Mouse (Mus musculus) testis, adult 2 months (tissue): ENCODE measurements around the gene Ptprt.

Experiments
- CTCF ChIP-seq: fragments of 200-500 bp; IDR thresholded peaks from 2 replicates; pipeline ENCODE4 v1.5.1; 2012; ENCODE audit warnings: low read depth, mild to moderate bottlenecking, inconsistent platforms, low read length, moderate library complexity; ENCODE audit not compliant: control insufficient read depth, insufficient read depth, insufficient replicate concordance
- POLR2A ChIP-seq: fragments of 200-500 bp; IDR thresholded peaks from 2 replicates; pipeline ENCODE4 v1.6.1; 2012; ENCODE audit warnings: low read depth, mild to moderate bottlenecking, inconsistent platforms, low read length, moderate library complexity; ENCODE audit not compliant: control insufficient read depth

DNA sequence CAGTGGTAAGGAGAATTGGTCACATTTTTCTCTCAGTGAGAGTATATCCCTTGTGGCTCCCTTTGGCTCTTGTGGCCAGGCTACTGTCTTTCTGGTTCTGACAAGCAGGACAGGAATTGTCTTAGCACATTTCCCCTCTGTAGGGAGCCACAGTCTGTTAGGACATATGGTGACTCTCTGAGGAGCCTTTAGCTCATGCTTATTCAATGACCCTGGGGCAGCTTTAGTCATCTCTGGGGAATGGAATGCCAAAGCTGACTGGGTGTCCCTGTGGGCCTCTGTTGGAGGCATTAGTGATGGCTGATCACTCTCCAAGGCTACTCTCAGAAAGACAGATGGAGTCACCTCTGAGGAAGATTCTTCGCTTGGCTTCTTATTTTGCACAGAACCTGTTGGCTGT lies 1147.7 kb downstream of the Ptprt start:
- TF ChIP-seq POLR2A: no peak
- TF ChIP-seq CTCF: no peak
